In genomic region chr9:75634226-75634625, GRCm38 (mm10) we compare ENCODE assay signal across 27 mouse cellular contexts. TPM values are rescaled to one million over a fixed set of nuclear protein-coding genes. Genes with fewer than 3 reads are reported as not detected.
DNase-seq lines count a peak whose midpoint lies in the region; ATAC-seq and TF ChIP-seq lines count a peak whose summit lies in the region.
"Had no signal": no experiment of that assay in that cellular context is flagged by ENCODE, and none has a peak within 500 bp of the region (broad histone marks: within the 10 kb centered on the region; RNA-seq: fewer than 3 reads in every experiment).

No protein-coding gene starts in this region.

- H3K4me3 ChIP-seq in heart, embryonic 10.5 days: no peak overlapping the region
- H3K4me3 ChIP-seq in layer of hippocampus, adult 2 months: no peak overlapping the region
- H3K4me3 ChIP-seq in neural tube, embryonic 12.5 days: no peak overlapping the region
- no peak overlapping the region for H3K4me3 ChIP-seq in neural tube, embryonic 15.5 days (replicated peaks)
- H3K4me3 ChIP-seq: embryonic facial prominence, embryonic 12.5 days; embryonic facial prominence, embryonic 15.5 days; gastrocnemius, adult 2 months; heart, embryonic 13.5 days; hindbrain, embryonic 15.5 days had no signal

- 0 out of 2 replicates have a peak, but pooled peaks cover 2% of the 10 kb centered on the region for H3K4me1 ChIP-seq in heart, embryonic 10.5 days
- no peaks in the 10 kb centered on the region for H3K4me1 ChIP-seq in neural tube, embryonic 12.5 days
- H3K4me1 ChIP-seq in neural tube, embryonic 15.5 days: 0 out of 2 replicates have a peak, but pooled peaks cover 12% of the 10 kb centered on the region

- H3K27me3 ChIP-seq in heart, embryonic 10.5 days (ENCODE audit: insufficient read depth, poor library complexity, severe bottlenecking): no peaks in the 10 kb centered on the region
- H3K27me3 ChIP-seq in neural tube, embryonic 12.5 days (replicated peaks): no peaks in the 10 kb centered on the region
- no peaks in the 10 kb centered on the region for H3K27me3 ChIP-seq in neural tube, embryonic 15.5 days (replicated peaks)
- H3K27me3 ChIP-seq: embryonic facial prominence, embryonic 12.5 days; embryonic facial prominence, embryonic 15.5 days; heart, embryonic 13.5 days; hindbrain, embryonic 15.5 days had no signal

- DNase-seq in heart, adult 11 months: peak; percentile 76
- no peak for DNase-seq in heart, embryonic 10.5 days (ENCODE audit: low spot score)
- DNase-seq in layer of hippocampus, adult 2 months (ENCODE audit: low spot score in 2 of 2): no peak
- DNase-seq in layer of hippocampus, postnatal 14 days (ENCODE audit: low spot score in 2 of 2): no peak
- no peak for DNase-seq in spleen, postnatal 36 days (ENCODE audit: low spot score in 2 of 2)
- DNase-seq: adrenal gland, adult 8-10 months; adrenal gland, postnatal 25 days; cerebellum, adult 18-20 months; cerebellum, adult 9-11 months; forebrain, postnatal 0 days; gastrocnemius, adult 2 months; gastrocnemius, postnatal 14 days; heart, adult 18-20 months; heart, postnatal 14 days; heart, postnatal 4 days had no signal

- H3K4me2 ChIP-seq in neural tube, embryonic 12.5 days (replicated peaks): no peak overlapping the region
- H3K4me2 ChIP-seq in neural tube, embryonic 15.5 days: no peak overlapping the region
- H3K4me2 ChIP-seq: embryonic facial prominence, embryonic 12.5 days; embryonic facial prominence, embryonic 15.5 days; heart, embryonic 13.5 days; hindbrain, embryonic 15.5 days had no signal

- H3K36me3 ChIP-seq in heart, embryonic 10.5 days: no peaks in the 10 kb centered on the region
- H3K36me3 ChIP-seq in neural tube, embryonic 12.5 days: no peaks in the 10 kb centered on the region
- peaks cover 6% of the 10 kb centered on the region; the same call in 1 of the 2 replicates for H3K36me3 ChIP-seq in neural tube, embryonic 15.5 days
- H3K36me3 ChIP-seq: embryonic facial prominence, embryonic 12.5 days had no signal

- peak; percentile 17; the same call in 1 of the 2 replicates for TF ChIP-seq CTCF in layer of hippocampus, adult 2 months (conservative IDR thresholded peaks at IDR 0.05)

- WGBS in heart, embryonic 10.5 days: 85% methylated on average over 4 of the region's 4 CpGs
- WGBS in neural tube, embryonic 12.5 days: 93% methylated on average over 4 of the region's 4 CpGs
- WGBS in neural tube, embryonic 15.5 days: 81% methylated on average over 4 of the region's 4 CpGs

- no peak overlapping the region for H3K27ac ChIP-seq in heart, embryonic 10.5 days
- H3K27ac ChIP-seq in layer of hippocampus, adult 2 months: no peak overlapping the region
- H3K27ac ChIP-seq in neural tube, embryonic 12.5 days: no peak overlapping the region
- no peak overlapping the region for H3K27ac ChIP-seq in neural tube, embryonic 15.5 days (replicated peaks)
- H3K27ac ChIP-seq: embryonic facial prominence, embryonic 12.5 days; embryonic facial prominence, embryonic 15.5 days; gastrocnemius, adult 2 months; heart, embryonic 13.5 days; hindbrain, embryonic 15.5 days had no signal

- 0 out of 2 replicates have a peak overlapping the region, but pooled peaks have one; percentile 3 for H3K9ac ChIP-seq in neural tube, embryonic 12.5 days
- no peak overlapping the region for H3K9ac ChIP-seq in neural tube, embryonic 15.5 days (replicated peaks)
- H3K9ac ChIP-seq: embryonic facial prominence, embryonic 12.5 days; embryonic facial prominence, embryonic 15.5 days; forebrain, postnatal 0 days; heart, embryonic 13.5 days; hindbrain, embryonic 15.5 days had no signal

- no peaks in the 10 kb centered on the region for H3K9me3 ChIP-seq in heart, embryonic 10.5 days
- H3K9me3 ChIP-seq in neural tube, embryonic 12.5 days: no peaks in the 10 kb centered on the region
- H3K9me3 ChIP-seq in neural tube, embryonic 15.5 days (replicated peaks): no peaks in the 10 kb centered on the region
- H3K9me3 ChIP-seq: embryonic facial prominence, embryonic 12.5 days; embryonic facial prominence, embryonic 15.5 days; heart, embryonic 13.5 days; hindbrain, embryonic 15.5 days had no signal

- ATAC-seq in neural tube, embryonic 12.5 days (ENCODE audit: low FRiP score, low read depth): no peak
- ATAC-seq in neural tube, embryonic 15.5 days (ENCODE audit: low FRiP score): no peak
- ATAC-seq: activated CD4-positive, CD25-positive, alpha-beta regulatory T cell, adult 4 months; CD4-positive, CD25-positive, alpha-beta regulatory T cell, adult 4 months; forebrain, embryonic 14.5 days; forebrain, postnatal 0 days had no signal

RNA-seq across cellular contexts. Expression of gene Lysmd2, which starts 8.7 kb away (rescaled TPM):
- 14.3 and 14.9 TPM in 2 replicates for polyA plus RNA-seq in heart, embryonic 10.5 days (2016; fragmentation: Nextera tagmentation; extraction: Ambion mirVana)
- 10 to 100 TPM; 56.6 to 60.3 TPM for total RNA-seq in layer of hippocampus, adult 2 months (2021)
- total RNA-seq in layer of hippocampus, postnatal 14 days (2021): 10 to 100 TPM; 56.9 to 57.2 TPM
- polyA plus RNA-seq in neural tube, embryonic 12.5 days (2016; fragmentation: Nextera tagmentation; extraction: Ambion mirVana): 16.8 and 18.8 TPM in 2 replicates
- 33.8 and 39.5 TPM in 2 replicates for polyA plus RNA-seq in neural tube, embryonic 15.5 days (2015; fragmentation: Nextera tagmentation; extraction: Ambion mirVana)
- total RNA-seq: MEL had no signal

RNA-seq across cellular contexts. Expression of gene Tmod2, which starts 23.1 kb away (rescaled TPM):
- polyA plus RNA-seq in heart, embryonic 10.5 days (2016; fragmentation: Nextera tagmentation; extraction: Ambion mirVana): 6.0 and 8.9 TPM in 2 replicates
- 100 to 1,000 TPM; 376 to 380 TPM for total RNA-seq in layer of hippocampus, adult 2 months (2021)
- total RNA-seq in layer of hippocampus, postnatal 14 days (2021): 100 to 1,000 TPM; 420 to 434 TPM
- polyA plus RNA-seq in neural tube, embryonic 12.5 days (2016; fragmentation: Nextera tagmentation; extraction: Ambion mirVana): 114 and 117 TPM in 2 replicates
- polyA plus RNA-seq in neural tube, embryonic 15.5 days (2015; fragmentation: Nextera tagmentation; extraction: Ambion mirVana): 252 and 283 TPM in 2 replicates
- total RNA-seq: common myeloid progenitor, adult 5-6 weeks; MEL had no signal
- polyA plus RNA-seq: activated CD4-positive, CD25-positive, alpha-beta regulatory T cell, adult 4 months had no signal

RNA-seq across cellular contexts. Expression of gene Scg3, which starts 49.6 kb away (rescaled TPM):
- polyA plus RNA-seq in heart, embryonic 10.5 days (2016; fragmentation: Nextera tagmentation; extraction: Ambion mirVana): 0.12 and 0.57 TPM in 2 replicates
- 100 to 1,000 TPM; 270 to 283 TPM for total RNA-seq in layer of hippocampus, adult 2 months (2021)
- total RNA-seq in layer of hippocampus, postnatal 14 days (2021): 100 to 1,000 TPM; 317 to 325 TPM
- 99.8 and 114 TPM in 2 replicates for polyA plus RNA-seq in neural tube, embryonic 12.5 days (2016; fragmentation: Nextera tagmentation; extraction: Ambion mirVana)
- 102 and 123 TPM in 2 replicates for polyA plus RNA-seq in neural tube, embryonic 15.5 days (2015; fragmentation: Nextera tagmentation; extraction: Ambion mirVana)
- total RNA-seq: common myeloid progenitor, adult 5-6 weeks; MEL had no signal
- polyA plus RNA-seq: activated CD4-positive, CD25-positive, alpha-beta regulatory T cell, adult 4 months; C2C12; CD4-positive, CD25-positive, alpha-beta regulatory T cell, adult 4 months had no signal

Comparison
In these comparisons a context has a peak if more than half of its experiments do, and no peak if none do; other contexts are left out.
1. RNA of gene Tmod2, which starts 23.1 kb away (polyA plus RNA-seq): 252 to 283 TPM in neural tube, embryonic 15.5 days and 114 to 117 TPM in neural tube, embryonic 12.5 days; 6.0 to 8.9 TPM in heart, embryonic 10.5 days; every median in the first group is over 10 times any median in the second.
2. RNA of gene Scg3, which starts 49.6 kb away (polyA plus RNA-seq): 102 to 123 TPM in neural tube, embryonic 15.5 days and 99.8 to 114 TPM in neural tube, embryonic 12.5 days; 0.12 to 0.57 TPM in heart, embryonic 10.5 days; every median in the first group is over 10 times any median in the second.